Mouse (Mus musculus): ENCODE results near the gene Lrrfip2.

Gene Lrrfip2

DNA sequence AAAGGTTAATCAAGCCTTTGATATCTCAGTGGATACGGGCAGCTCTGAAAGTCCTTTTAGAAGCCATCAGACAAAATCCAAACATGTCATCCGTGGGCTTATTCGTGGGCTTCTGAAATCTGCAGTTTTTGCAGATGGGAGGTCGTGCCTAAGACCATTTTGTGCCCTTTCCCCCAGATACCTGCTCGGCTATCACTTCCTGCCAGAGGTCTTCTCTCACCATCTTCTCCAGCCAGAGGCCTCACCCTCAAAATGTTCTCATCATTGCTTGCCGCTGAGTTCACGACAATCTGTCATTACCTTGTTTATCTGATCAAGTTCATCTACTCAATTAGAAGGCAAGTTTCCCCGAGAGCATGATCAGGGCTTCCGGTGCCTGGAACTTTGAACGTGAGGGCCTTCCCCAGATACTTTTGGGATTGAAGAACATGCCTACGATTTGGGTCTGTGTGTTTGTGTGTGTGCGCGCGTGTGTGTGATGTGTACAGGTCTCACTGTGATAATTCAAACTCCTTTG is at the start of gene Lrrfip2:
Gene Lrrfip2 (plus strand): TSS at position 467 of the 517 bp plus-strand sequence.
- DNase-seq (ENCODE audit: low read depth, low spot score) = no peak

DNA sequence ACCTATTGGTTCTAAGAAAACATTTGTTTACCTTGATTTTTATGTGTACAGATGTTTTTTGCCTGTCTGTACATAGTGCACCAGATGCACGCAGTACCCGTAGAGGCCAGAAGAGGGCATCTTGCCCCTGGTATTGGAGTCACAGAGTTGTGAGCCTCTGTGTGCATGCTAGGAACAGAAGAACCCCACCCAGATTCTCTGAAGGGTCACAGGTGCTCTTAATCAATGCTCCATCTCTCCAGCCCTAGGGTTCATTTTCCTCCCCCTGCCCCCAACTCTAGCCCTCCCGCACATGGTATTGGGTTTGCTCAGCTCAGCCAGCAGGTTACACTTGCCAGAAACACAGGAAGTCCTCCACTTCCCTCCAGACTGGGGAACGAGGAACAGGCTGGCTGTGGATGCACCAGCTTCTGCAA is 46.8 kb upstream of the Lrrfip2 start:
- no peak for DNase-seq (ENCODE audit: low read depth, low spot score)

DNA sequence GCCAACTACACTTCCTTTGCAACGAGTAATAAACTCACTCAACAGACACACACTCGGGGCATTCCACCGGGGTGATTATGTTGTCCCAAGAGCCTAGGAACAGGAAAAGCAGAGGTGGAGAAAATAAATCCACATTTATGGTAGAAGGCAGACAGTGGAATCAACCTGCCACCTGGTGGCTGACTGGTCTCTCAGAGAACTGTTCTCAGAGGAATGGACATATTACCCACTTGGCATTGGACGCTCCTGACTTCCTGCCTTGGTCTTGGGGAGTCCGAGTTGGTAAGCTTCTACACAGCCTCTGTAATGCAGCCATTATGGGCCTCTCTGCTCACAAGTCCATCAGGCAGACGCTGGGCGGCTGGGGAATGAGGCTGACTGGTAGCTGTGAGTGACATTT is 45.2 kb upstream of the Lrrfip2 start:
- no peak for DNase-seq (ENCODE audit: low read depth, low spot score)

DNA sequence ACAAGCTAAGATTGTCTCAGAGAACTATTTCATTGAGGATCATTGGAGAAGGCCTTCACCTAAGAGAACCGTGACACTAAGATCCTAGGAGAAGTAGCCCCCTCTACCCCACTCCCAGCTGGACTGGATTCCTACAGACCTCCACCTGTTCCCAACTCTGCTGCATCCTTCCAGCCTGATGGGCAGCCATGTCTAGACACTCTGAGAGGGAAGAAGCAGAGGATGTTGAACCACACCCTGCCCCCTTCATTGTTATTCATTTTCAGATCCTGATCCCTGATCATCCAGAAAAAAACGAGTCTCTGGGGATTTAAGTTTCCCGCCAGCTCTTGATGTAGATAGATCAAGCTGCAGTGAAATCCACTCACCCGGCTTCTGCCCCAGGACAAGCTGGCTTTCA is 44.4 kb upstream of the Lrrfip2 start:
- DNase-seq (ENCODE audit: low read depth, low spot score) = no peak

DNA sequence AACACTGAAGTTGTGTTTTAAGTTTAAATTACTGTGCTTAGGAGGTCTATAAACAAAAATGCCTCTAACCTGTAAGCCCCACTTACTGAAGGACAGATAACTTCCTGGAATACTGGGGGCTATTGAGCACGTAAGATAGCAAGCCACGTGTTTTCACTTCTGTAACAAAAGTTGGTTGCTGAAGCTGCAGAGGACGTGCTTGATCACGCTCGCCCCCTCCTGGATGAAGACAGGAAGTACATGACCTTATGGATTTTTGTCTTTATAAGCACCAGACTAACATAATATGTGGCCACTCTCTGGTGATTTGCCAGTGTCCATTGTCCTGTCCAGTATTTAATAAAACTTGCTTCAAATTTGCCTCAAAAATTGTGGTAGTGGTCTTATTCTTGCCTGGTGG is 39.6 kb upstream of the Lrrfip2 start:
- DNase-seq (ENCODE audit: low read depth, low spot score) = no peak

DNA sequence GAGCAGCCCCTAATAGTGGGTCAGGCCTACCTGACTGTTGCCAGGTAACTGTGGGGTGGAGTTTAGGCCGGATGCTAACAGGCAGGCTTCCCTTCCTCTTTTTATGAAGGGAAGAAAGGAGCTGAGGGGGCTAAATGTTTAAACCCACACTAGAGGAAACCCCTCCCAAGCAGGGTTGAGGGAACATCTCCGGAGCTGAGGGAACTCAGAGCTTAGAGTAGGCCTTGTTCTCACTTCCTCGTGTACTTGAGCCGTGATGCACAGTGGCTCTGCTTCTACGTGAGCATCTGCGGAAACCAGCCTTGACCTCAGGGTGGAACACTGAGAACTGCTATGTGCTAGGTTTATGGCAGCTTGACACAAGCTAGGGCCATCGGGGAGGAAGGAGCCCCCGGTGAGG is 36.6 kb upstream of the Lrrfip2 start:
- DNase-seq (ENCODE audit: low read depth, low spot score) = no peak

DNA sequence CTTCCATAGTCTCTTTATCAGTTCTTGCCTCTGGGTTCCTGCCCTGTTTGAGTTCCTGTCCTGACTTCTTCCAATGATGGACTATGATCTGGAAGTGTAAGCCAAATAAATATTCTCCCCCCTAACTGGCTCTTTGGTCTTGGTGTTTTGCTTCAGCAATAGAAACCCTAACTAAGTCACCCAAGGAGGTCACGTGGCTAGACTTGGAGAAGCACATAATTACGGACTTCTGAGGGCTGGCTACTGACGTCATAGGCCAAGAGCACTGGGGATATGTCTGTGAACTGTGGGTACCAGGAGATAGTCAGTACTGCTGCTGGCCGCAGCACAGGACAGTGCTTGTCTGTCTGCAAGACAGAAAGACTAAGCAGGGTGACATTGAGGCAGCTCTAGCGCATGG is 35.6 kb upstream of the Lrrfip2 start:
- no peak for DNase-seq (ENCODE audit: low read depth, low spot score)

DNA sequence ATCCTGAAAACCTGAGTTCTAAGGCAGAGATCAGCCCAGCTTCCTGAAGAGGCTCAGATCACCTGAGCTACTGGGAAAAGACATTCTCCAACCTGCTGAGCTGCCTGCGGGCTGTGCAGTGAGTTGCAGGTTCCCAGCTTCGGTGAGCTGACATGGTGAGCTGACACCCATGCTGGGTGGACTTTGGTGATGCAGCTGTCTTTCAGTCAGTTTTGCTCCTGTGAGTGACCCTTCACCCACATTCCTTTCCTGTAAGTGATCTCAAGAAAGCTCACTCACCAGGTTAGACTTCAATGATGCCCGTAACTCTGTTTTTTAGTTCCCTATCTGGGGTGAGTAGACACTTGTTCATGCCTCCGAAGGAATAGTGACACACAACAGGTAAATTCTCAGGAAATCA is 32.1 kb upstream of the Lrrfip2 start:
- DNase-seq (ENCODE audit: low read depth, low spot score) = no peak

DNA sequence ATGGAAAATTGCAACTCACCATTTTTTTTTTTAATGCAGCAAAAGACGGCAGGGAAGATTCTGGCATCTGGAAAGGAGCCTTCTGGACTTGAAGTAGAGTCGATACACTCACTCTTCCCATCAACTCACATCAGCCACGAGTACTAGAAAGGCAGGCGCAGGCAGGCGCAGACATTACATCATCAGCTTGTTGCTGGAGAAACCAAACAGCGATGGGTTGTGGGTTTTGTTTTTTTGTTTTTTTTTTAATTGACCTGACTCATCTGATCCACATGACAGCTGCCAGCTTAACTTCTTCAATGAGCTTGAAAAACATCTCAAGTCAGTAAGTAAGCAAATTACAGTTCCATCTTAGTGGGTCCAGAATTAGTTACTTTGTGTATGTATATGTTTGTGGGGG is 31.3 kb upstream of the Lrrfip2 start:
- no peak for DNase-seq (ENCODE audit: low read depth, low spot score)

DNA sequence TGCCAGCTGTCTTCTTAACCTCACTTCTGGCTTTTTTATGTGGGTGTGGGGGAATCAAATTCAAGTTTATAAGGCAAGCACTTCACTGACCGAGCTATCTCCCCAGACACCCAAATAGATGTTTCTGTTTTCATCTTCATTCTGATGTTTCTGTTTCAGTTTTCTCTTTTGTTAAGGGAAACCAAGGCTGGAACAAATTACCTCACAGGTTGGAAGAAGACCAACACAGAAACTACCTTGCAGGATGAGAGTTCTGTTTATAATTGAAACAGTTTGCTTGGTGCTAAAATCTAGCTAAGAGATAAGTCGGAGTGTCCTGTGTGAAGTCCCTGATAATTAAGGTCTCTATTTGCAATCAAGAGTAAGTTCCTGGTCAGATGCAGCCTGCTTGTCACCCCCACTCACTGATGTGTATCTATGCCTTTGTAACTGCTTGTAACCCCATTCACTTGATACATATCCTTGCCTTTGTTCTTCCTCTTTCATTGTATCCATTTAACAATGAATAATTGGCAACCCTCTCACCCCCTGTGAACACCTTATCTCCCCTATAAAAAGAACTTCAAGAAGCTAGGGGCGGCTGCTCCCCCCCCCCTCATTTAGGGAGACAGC is 30.3 kb upstream of the Lrrfip2 start:
- DNase-seq (ENCODE audit: low read depth, low spot score) = no peak

DNA sequence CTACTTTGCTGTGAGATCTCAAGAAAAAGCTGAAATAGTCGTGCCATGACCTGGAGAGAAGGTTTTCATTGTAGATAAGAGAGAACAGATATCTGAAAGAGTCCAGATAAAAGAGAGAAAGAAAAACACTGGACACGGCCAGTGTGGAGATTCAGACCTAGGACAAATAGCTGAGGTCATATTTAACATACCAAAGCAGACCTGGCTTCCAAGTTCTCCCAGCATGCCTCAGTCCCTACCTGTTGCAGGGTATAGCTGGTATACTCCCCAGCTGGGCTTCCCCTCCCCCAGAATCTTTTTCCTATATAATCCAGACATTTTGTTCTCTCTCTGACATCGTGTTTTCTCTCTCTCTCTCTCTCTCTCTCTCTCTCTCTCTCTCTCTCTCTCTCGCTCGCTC is 29.4 kb upstream of the Lrrfip2 start:
- DNase-seq (ENCODE audit: low read depth, low spot score) = no peak

DNA sequence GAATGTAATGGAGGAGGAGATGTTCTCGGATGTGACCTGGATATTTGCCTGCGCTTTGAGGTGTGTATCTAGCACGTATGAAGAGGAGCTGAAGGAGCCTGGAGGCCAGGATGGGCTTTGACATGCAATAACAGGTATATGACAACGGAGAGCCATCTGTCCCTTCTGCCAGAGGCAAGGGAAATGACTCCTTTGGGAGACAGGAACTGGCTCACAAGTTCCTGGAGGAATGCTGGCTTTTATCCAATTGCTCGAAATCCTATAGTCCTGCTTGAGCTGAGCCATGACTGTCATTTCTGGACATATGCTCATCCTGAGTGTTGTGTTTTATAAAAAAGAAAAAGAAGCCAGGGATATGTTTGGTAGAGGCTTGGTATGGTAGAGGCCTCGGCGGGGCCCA is 28.5 kb upstream of the Lrrfip2 start:
- DNase-seq (ENCODE audit: low read depth, low spot score) = no peak

DNA sequence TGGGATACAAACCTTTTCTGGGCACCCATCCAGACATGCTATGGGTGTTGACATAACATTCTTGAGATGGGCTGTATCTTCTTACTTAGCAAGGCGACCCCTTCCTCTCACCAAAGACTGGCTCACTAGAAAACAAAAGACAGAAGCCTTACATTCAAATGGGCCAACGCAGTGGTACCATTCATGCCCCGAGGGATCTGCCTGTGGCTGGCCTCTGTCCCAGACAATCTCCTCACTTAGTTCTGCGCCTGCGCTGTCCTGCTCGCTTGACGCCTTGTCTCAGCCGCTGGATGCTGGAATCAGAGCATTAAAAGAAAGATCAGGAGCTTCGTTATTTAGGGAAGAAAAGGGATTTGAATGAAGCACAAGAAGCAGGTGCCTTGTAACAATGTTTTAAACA is 24.7 kb upstream of the Lrrfip2 start:
- no peak for DNase-seq (ENCODE audit: low read depth, low spot score)

DNA sequence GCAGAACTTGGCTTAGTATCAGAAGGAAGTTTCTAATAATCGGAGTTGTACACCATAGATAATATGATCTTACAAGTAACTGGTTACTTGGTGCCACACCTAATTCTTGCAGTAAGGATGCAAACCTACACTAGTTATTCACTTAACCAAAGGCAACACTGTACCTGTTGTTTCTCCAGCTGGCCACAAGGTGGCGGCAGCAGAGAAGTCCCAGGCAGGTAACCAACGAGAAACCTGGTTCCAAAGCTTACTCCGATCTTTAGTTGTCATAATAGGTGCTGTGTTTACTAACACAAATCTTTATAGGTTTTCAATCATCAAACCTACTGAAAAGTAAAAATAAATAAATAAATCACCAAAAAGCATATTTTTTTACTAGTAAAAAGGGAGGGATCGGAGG is 24.3 kb upstream of the Lrrfip2 start:
- DNase-seq (ENCODE audit: low read depth, low spot score) = peak; percentile 41

DNA sequence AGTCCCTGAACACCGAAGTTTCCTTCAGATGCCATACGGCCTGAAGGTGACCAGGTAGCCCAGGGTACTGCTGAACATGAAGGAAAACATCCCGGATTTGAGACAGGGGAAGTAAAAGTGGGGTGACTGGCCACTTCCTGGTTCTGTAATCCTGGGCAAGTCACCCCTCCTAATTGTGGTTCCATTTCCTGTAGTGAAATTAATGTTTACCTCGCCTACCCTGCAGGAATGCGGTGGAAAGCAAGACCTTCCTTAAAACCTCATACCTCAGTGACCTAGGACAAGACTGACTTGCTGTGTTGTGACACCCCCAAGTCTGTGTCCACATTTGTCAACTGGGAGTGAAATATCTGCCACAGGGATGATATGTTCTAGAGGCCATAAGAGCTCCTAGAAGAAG is 22.8 kb upstream of the Lrrfip2 start:
- no peak for DNase-seq (ENCODE audit: low read depth, low spot score)

DNA sequence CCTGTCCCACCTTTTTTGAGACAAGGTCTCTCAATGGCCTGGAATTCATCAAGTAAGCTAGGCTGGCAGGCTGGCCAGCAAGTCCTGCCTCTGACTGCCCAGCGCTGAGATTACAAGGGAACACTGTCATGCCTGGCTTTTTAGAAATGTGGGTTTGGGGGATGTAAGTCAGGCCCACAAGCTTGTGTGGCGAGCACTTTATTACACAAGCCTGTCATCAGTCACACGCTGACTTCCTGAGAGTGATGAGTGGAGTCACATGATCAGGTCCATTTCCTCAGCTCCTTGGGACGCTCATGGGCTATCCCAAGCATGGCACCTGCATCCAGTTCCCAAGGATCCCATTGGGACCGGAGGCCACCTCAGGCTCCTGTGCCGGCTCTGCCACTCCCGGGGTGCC is 21.7 kb upstream of the Lrrfip2 start:
- DNase-seq (ENCODE audit: low read depth, low spot score) = no peak

DNA sequence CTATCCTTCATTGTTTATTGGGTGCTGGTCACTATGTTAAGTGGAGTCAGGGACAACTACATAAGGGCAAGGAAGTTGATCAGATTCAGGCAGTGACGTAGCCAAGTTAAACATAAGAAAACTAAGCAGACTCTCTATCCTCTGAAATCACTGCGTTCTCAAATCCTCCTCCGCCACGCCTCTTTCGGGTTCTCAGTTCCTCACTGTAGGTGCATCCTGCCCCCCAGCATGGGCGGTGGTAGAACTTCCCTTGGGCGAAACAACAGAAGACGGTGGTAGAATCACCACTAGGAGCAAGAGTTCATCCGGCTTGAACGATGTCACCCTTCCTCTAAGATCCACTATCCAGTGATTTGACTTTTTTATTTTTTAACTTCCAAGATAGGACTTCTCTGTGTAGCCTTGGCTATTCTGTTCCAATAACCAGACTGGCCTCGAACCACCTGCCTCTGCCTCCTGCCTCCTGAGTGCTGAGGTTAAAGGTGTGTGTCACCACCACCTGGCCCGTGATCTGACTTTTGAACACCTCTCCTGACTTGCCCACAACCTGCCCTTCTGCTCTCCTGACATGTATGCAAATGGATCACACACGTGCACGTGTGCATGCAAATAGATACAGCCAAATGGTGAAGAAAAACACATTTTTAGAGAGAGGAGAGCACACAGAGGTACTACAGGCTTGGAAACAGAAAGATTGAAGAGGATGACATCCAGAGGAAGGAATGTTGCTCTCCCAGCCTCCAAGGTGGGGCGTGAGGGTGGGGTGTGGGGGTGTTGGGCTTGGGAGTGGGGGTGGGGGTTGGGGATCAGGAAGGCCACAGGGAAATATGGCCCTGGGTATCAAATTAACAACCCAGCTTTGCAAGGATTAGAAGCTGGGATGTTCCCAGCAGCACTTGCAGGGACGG is 20.7 kb upstream of the Lrrfip2 start:
- DNase-seq (ENCODE audit: low read depth, low spot score) = no peak

DNA sequence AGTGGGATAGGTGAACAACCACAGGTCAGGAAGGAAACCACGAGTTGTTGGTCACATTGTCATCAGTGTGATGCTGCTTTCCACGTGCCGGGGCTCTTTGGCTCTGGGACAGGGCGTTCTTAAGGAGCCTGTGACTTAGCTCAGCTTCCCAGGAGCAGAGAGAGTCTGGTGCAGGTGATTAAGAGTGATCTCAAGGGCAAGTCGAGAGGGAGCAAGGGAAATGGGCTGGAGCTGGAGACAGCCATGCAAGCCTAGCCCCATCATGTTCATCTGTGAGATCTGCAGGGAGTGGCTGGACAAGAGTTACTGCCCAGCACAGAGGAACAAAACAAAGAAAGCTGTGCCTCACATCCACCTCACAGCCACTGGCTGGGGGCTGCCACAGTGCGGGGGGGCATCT is 19.8 kb upstream of the Lrrfip2 start:
- no peak for DNase-seq (ENCODE audit: low read depth, low spot score)

DNA sequence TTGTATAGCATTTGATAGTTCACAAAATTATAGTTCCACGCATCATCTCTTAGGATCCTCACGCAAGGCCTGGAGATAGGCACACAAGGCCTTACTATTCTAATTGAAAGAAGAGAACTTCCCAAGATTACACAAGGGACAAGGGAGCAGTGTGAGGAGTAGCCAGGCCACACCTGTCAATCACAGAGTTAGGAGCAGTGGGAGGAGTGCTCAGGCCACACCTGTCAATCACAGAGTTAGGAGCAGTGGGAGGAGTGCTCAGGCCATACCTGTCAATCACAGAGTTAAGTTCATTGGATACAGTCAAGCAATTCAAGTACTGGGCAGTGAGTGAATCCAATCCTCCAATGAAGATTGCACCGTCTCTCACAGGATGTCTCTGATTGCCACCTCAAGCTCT is 17.0 kb upstream of the Lrrfip2 start:
- DNase-seq (ENCODE audit: low read depth, low spot score) = no peak

DNA sequence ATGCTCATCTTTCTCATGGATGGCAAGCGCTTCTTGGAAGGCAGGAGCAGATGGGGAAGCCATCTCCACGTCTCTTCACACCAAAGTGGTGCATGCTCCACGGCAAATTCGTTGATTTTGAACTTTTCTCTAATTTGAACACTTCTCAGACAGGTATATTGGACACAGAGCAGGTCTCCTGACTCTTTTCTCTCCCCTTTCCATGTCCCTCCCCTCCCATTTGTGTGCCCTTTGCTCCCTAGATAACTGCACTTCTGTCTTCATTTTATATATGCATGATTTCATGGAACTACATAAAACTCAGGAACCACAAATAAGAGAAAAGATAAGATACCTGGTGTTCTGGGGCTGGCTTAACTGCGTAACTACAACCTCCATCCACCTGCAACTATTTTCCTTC is 14.1 kb upstream of the Lrrfip2 start:
- DNase-seq (ENCODE audit: low read depth, low spot score) = no peak

DNA sequence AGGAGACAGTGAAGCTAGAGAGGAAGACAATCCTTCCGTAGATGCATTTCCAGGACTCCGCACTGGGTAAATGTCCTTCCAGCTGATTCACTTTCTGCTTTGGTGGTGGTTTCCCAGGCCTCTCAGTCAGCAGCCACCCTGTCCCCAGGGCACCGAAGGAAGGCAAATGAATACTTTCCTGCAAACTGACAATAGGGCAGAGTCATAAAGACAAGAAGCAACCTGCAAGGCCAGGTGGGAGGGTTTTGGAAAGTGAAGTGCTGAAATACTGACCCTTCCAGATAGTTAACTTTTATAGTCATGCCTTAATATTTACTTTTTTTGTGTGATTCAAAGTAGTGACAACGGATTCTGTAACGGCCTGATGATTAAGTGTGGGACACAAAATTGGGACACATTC is 13.5 kb upstream of the Lrrfip2 start:
- no peak for DNase-seq (ENCODE audit: low read depth, low spot score)

DNA sequence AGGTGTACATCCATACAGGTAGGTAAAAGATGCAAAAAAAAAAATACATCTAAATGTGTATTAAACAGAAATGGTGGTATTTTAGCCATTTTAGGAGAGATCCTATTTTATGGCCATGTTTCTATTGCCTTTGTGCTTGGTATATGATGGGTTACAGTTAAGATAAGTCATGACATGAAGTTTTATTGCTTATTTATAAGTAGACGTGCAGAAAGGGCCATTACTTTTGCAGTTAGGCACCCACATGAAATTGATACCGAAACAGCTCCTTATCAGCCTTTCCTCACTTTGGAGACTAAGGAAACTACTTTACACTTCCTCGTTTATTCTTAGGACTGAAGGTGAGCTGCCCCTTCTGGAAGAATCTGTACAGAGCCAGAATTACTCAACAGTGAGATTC is 9.5 kb upstream of the Lrrfip2 start:
- no peak for DNase-seq (ENCODE audit: low read depth, low spot score)

DNA sequence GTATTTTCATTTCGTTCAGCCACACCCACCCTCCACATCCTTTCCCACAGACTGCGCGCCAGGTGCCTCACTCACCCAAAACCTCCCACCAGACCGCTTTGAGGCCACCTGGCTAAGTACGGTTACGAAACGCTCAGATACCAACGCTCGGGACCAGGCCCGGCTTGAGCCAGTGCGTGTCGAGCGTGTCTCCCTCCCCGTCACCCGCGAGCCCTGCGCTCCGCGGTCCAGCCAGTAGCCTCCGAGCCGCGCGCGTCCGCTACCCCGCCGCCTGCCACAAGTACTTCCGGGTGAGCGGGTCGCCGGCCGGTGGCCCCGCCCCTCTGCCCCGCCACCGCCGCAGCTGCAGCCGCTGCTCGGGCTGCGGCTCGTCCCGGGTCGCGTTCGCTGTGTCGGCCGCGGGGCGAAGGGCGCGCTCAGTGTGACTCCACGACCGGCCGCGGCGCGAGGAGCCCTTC is 431 bp downstream of the Lrrfip2 start:
- DNase-seq (ENCODE audit: low read depth, low spot score) = peak; percentile 69

Measured in retina, adult 2 months (tissue).